Mouse (Mus musculus) 3134 (cell line): ENCODE measurements around the gene 1700020N01Rik.

ENCODE experiments used
- DNase-seq: peaks from one replicate; pipeline ENCODE4 v3.0.0-alpha.2; 2011; ENCODE audit warnings: low spot score; ENCODE audit not compliant: insufficient read length; ENCODE audit errors: extremely low read depth

The 1700020N01Rik gene

GRCm38 (mm10) chr10:21659576-21660246, 66.8 kb downstream of the 1700020N01Rik start:
- peak; percentile 48 for DNase-seq

- no peak for DNase-seq
These were observed 76.0 kb downstream of the 1700020N01Rik start for GRCm38 (mm10) chr10:21668976-21669375.

GRCm38 (mm10) chr10:21669750-21670161, 76.8 kb downstream of the 1700020N01Rik start:
- no peak for DNase-seq

GRCm38 (mm10) chr10:21670168-21670567, 77.2 kb downstream of the 1700020N01Rik start:
- no peak for DNase-seq
